Mouse (Mus musculus): ENCODE results near the gene Ly6g6e. TPM values are rescaled to one million over a fixed set of nuclear protein-coding genes. Genes with fewer than 3 reads are reported as not detected.

Gene Ly6g6e
- polyA plus RNA-seq, 1 experiment, result not detected

GRCm38 (mm10) chr17:35100196-35100765 is 23.6 kb downstream of the Ly6g6e start:
- H3K4me3 ChIP-seq (ENCODE audit: insufficient read depth, low read depth, low read length), result no peak overlapping the region
- no peak overlapping the region for H3K27ac ChIP-seq (replicated peaks; ENCODE audit: low read depth, low read length)
- H3K4me1 ChIP-seq (ENCODE audit: control insufficient read depth, insufficient read depth, insufficient read length, low read length), result no peaks in the 10 kb centered on the region

GRCm38 (mm10) chr17:35101161-35101560 is 24.5 kb downstream of the Ly6g6e start:
- no peak overlapping the region for H3K27ac ChIP-seq (replicated peaks; ENCODE audit: low read depth, low read length)
- no peaks in the 10 kb centered on the region for H3K4me1 ChIP-seq (ENCODE audit: control insufficient read depth, insufficient read depth, insufficient read length, low read length)
- H3K4me3 ChIP-seq (ENCODE audit: insufficient read depth, low read depth, low read length), result no peak overlapping the region

- no peak overlapping the region for H3K27ac ChIP-seq (replicated peaks; ENCODE audit: low read depth, low read length)
- no peaks in the 10 kb centered on the region for H3K4me1 ChIP-seq (ENCODE audit: control insufficient read depth, insufficient read depth, insufficient read length, low read length)
- H3K4me3 ChIP-seq (ENCODE audit: insufficient read depth, low read depth, low read length), result no peak overlapping the region
These were observed 25.6 kb downstream of the Ly6g6e start for GRCm38 (mm10) chr17:35102299-35102698.

GRCm38 (mm10) chr17:35103221-35103690 is 26.6 kb downstream of the Ly6g6e start:
- no peak overlapping the region for H3K27ac ChIP-seq (replicated peaks; ENCODE audit: low read depth, low read length)
- H3K4me1 ChIP-seq (ENCODE audit: control insufficient read depth, insufficient read depth, insufficient read length, low read length), result no peaks in the 10 kb centered on the region
- no peak overlapping the region for H3K4me3 ChIP-seq (ENCODE audit: insufficient read depth, low read depth, low read length)

GRCm38 (mm10) chr17:35104079-35104478 is 27.4 kb downstream of the Ly6g6e start:
- H3K27ac ChIP-seq (replicated peaks; ENCODE audit: low read depth, low read length), result no peak overlapping the region

GRCm38 (mm10) chr17:35104754-35105153 is 28.1 kb downstream of the Ly6g6e start:
- Histone ChIP-seq H3K27ac (replicated peaks; ENCODE audit: low read depth, low read length) (no peak overlapping the region), H3K4me1 (ENCODE audit: control insufficient read depth, insufficient read depth, insufficient read length, low read length) (no peaks in the 10 kb centered on the region), H3K4me3 (ENCODE audit: insufficient read depth, low read depth, low read length) (no peak overlapping the region)

More at GRCm38 (mm10) chr17:35104079-35104478, 27.4 kb downstream of the Ly6g6e start:
- Histone ChIP-seq H3K4me1 (ENCODE audit: control insufficient read depth, insufficient read depth, insufficient read length, low read length) (no peaks in the 10 kb centered on the region), H3K4me3 (ENCODE audit: insufficient read depth, low read depth, low read length) (no peak overlapping the region)

- Histone ChIP-seq H3K4me3 (ENCODE audit: insufficient read depth, low read depth, low read length) (no peak overlapping the region), H3K4me1 (ENCODE audit: control insufficient read depth, insufficient read depth, insufficient read length, low read length) (no peaks in the 10 kb centered on the region), H3K27ac (replicated peaks; ENCODE audit: low read depth, low read length) (no peak overlapping the region)
These were observed 29.2 kb downstream of the Ly6g6e start for GRCm38 (mm10) chr17:35105740-35106389.

GRCm38 (mm10) chr17:35106522-35106921 is 29.8 kb downstream of the Ly6g6e start:
- H3K4me3 ChIP-seq (ENCODE audit: insufficient read depth, low read depth, low read length), result no peak overlapping the region
- H3K27ac ChIP-seq (replicated peaks; ENCODE audit: low read depth, low read length), result no peak overlapping the region
- H3K4me1 ChIP-seq (ENCODE audit: control insufficient read depth, insufficient read depth, insufficient read length, low read length), result no peaks in the 10 kb centered on the region

GRCm38 (mm10) chr17:35108097-35108496 is 31.4 kb downstream of the Ly6g6e start, which contains the start of gene Ly6g5c:
TSS of gene Ly6g5c (plus strand) at chr17:35108279.
- no peak within 1 kb of the TSS for H3K27ac ChIP-seq (replicated peaks; ENCODE audit: low read depth, low read length)
- H3K4me3 ChIP-seq (ENCODE audit: insufficient read depth, low read depth, low read length), result no peak within 1 kb of the TSS
- no peaks in the 10 kb centered on the region for H3K4me1 ChIP-seq (ENCODE audit: control insufficient read depth, insufficient read depth, insufficient read length, low read length)

- Histone ChIP-seq H3K4me1 (ENCODE audit: control insufficient read depth, insufficient read depth, insufficient read length, low read length) (no peaks in the 10 kb centered on the region), H3K4me3 (ENCODE audit: insufficient read depth, low read depth, low read length) (no peak overlapping the region), H3K27ac (replicated peaks; ENCODE audit: low read depth, low read length) (no peak overlapping the region)
These were observed 35.1 kb downstream of the Ly6g6e start for GRCm38 (mm10) chr17:35111774-35112173.

- peaks cover 2% of the 10 kb centered on the region; the same call in 1 of the 2 replicates for H3K4me1 ChIP-seq (ENCODE audit: control insufficient read depth, insufficient read depth, insufficient read length, low read length)
- no peak within 1 kb of the TSS for H3K27ac ChIP-seq (replicated peaks; ENCODE audit: low read depth, low read length)
- H3K4me3 ChIP-seq (ENCODE audit: insufficient read depth, low read depth, low read length), result no peak within 1 kb of the TSS
These were observed 38.6 kb downstream of the Ly6g6e start, which contains the start of gene Ly6g5b for GRCm38 (mm10) chr17:35115046-35116019. TSS of gene Ly6g5b (minus strand) at chr17:35115428.

GRCm38 (mm10) chr17:35120745-35121142 is 44.0 kb downstream of the Ly6g6e start:
- Histone ChIP-seq H3K4me1 (ENCODE audit: control insufficient read depth, insufficient read depth, insufficient read length, low read length) (peaks cover 2% of the 10 kb centered on the region; the same call in 1 of the 2 replicates), H3K27ac (replicated peaks; ENCODE audit: low read depth, low read length) (peak overlapping the region; percentile 56), H3K4me3 (ENCODE audit: insufficient read depth, low read depth, low read length) (peak overlapping the region; percentile 92)

GRCm38 (mm10) chr17:35121143-35121799 is 44.6 kb downstream of the Ly6g6e start, which contains the start of gene Gpank1:
TSS of gene Gpank1 (plus strand) at chr17:35121455.
- Histone ChIP-seq H3K4me3 (ENCODE audit: insufficient read depth, low read depth, low read length) (peak within 1 kb of the TSS; percentile 92), H3K27ac (replicated peaks; ENCODE audit: low read depth, low read length) (peak within 1 kb of the TSS; percentile 67), H3K4me1 (ENCODE audit: control insufficient read depth, insufficient read depth, insufficient read length, low read length) (peaks cover 2% of the 10 kb centered on the region; the same call in 1 of the 2 replicates)

- peaks cover 3% of the 10 kb centered on the region for H3K4me1 ChIP-seq (ENCODE audit: control insufficient read depth, insufficient read depth, insufficient read length, low read length)
- H3K27ac ChIP-seq (replicated peaks; ENCODE audit: low read depth, low read length), result peak within 1 kb of the TSS; percentile 67
- H3K4me3 ChIP-seq (ENCODE audit: insufficient read depth, low read depth, low read length), result peak within 1 kb of the TSS; percentile 92
These were observed 45.2 kb downstream of the Ly6g6e start, which contains the start of gene Csnk2b for GRCm38 (mm10) chr17:35121871-35122303. TSS of gene Csnk2b (minus strand) at chr17:35122053.

Measured in brown adipose tissue, adult 24 weeks (tissue).